Mouse (Mus musculus): ENCODE results near the gene Pbx2. TPM values are rescaled to one million over a fixed set of nuclear protein-coding genes. Genes with fewer than 3 reads are reported as not detected.

Pbx2 gene
- polyA plus RNA-seq, 1 experiment from 2014 or later, result 6.5 TPM

DNA sequence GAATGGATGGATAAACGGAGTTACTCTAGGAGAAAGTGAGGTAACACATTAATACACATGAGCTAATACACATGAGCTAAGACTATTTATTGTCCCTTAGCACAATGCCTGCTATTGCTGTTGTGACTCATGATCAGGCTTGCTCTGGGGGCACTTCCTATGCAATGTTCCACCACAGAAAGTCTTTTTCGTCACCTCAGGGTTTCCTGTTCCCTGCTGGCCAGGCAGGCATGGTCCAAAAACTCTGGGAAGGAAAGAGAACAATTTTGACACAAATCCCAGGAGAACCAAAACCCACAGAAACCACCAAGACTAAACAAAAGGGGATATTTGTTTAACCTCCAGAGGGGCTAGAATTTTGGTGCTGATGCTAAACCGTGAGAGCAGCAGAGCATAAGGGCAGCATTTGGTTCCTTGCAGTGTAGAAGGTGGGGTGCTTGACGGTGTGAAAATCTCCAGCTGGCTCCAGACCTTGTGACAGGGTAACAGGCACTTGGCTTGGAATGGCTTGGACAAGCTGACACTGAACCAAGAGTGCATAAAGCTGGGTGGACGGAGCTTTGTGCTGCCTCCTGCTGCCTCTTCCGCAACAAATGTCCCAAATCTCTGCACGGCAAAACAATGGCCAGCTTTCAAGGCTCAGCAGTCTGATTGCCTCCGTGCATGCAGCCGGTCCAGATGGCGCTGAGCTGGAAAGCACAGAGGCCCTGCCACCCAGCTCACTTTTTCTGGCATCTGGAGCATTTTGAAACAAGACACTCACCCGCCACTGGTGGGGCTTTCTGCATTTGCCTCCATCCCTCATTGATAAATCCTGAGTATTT is 49.9 kb downstream of the Pbx2 start:
- no peak overlapping the region for H3K4me3 ChIP-seq (ENCODE audit: low read depth, low read length)
- H3K9ac ChIP-seq (ENCODE audit: low read depth, low read length), result no peak overlapping the region
- peak overlapping the region; percentile 35; the same call in 1 of the 2 replicates for H3K27ac ChIP-seq (ENCODE audit: low read depth, low read length)
- no peaks in the 10 kb centered on the region for H3K9me3 ChIP-seq (ENCODE audit: control insufficient read depth)
- no peak overlapping the region for H3K4me2 ChIP-seq (replicated peaks; ENCODE audit: low read depth)
- TF ChIP-seq CTCF (IDR thresholded peaks at IDR 0.05; ENCODE audit: low read depth), result peak; percentile 50
- H3K4me1 ChIP-seq (replicated peaks; ENCODE audit: control insufficient read depth, insufficient read depth, low read length), result 0 out of 2 replicates have a peak, but pooled peaks cover 7% of the 10 kb centered on the region
- no peak for ATAC-seq
- 23% methylated on average over 11 of the region's 11 CpGs for WGBS
- H3K27me3 ChIP-seq (replicated peaks; ENCODE audit: control insufficient read depth, insufficient read depth, low read length), result no peaks in the 10 kb centered on the region
- no peaks in the 10 kb centered on the region for H3K36me3 ChIP-seq (ENCODE audit: control insufficient read depth, insufficient read depth)

DNA sequence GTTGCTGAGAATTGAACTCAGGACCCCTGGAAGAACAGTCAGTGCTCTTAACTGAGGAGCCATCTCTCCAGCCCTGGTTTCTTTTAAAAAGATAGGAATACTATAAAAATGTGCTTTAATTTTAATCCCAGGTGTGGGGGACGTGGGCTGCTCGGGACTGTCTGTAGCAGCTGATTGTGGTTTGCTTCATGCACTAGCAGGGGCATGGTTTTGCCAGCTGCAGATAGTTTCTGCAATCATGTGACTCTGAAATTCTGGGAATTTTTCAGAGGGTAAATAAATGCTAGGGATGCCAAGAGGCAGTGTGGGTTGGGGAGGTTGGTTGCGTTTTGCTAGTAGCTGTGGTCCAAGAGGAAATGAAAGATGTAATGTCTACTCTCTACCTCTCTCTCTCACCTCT is 50.9 kb downstream of the Pbx2 start:
- Histone ChIP-seq H3K27ac (ENCODE audit: low read depth, low read length) (no peak overlapping the region), H3K36me3 (ENCODE audit: control insufficient read depth, insufficient read depth) (no peaks in the 10 kb centered on the region), H3K4me2 (replicated peaks; ENCODE audit: low read depth) (no peak overlapping the region), H3K27me3 (replicated peaks; ENCODE audit: control insufficient read depth, insufficient read depth, low read length) (no peaks in the 10 kb centered on the region), H3K9ac (ENCODE audit: low read depth, low read length) (no peak overlapping the region), H3K4me1 (replicated peaks; ENCODE audit: control insufficient read depth, insufficient read depth, low read length) (0 out of 2 replicates have a peak, but pooled peaks cover 7% of the 10 kb centered on the region), H3K9me3 (ENCODE audit: control insufficient read depth) (no peaks in the 10 kb centered on the region), H3K4me3 (ENCODE audit: low read depth, low read length) (no peak overlapping the region)
- 72% methylated on average over 3 of the region's 3 CpGs for WGBS
- no peak for TF ChIP-seq CTCF (IDR thresholded peaks at IDR 0.05; ENCODE audit: low read depth)
- ATAC-seq, result no peak

DNA sequence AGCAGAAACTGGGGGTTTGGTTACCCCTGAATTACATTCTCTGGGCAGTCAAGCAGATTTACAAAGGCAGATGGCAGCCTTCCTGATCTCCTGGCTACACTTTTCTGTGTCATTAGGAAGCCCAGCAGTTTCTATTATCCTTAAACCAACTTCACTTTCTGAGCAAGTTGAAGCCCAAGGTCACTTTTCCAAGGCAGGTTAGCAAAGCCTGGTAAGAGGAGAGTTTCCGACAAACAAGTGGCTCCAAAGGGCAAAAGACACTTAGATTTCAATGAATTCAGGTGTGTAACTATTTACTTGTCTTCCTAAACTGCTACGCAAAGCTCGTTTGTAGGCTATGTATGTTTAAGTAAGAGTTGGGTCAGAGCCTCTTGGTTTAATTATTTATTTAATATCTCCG is 52.3 kb downstream of the Pbx2 start:
- no peaks in the 10 kb centered on the region for H3K27me3 ChIP-seq (replicated peaks; ENCODE audit: control insufficient read depth, insufficient read depth, low read length)
- no peaks in the 10 kb centered on the region for H3K9me3 ChIP-seq (ENCODE audit: control insufficient read depth)
- no peak overlapping the region for H3K4me3 ChIP-seq (ENCODE audit: low read depth, low read length)
- H3K9ac ChIP-seq (ENCODE audit: low read depth, low read length), result no peak overlapping the region
- TF ChIP-seq CTCF (IDR thresholded peaks at IDR 0.05; ENCODE audit: low read depth), result no peak
- 0 out of 2 replicates have a peak, but pooled peaks cover 7% of the 10 kb centered on the region for H3K4me1 ChIP-seq (replicated peaks; ENCODE audit: control insufficient read depth, insufficient read depth, low read length)
- H3K36me3 ChIP-seq (ENCODE audit: control insufficient read depth, insufficient read depth), result no peaks in the 10 kb centered on the region; the same call in 1 of the 2 replicates
- ATAC-seq, result no peak
- no peak overlapping the region for H3K4me2 ChIP-seq (replicated peaks; ENCODE audit: low read depth)
- H3K27ac ChIP-seq (ENCODE audit: low read depth, low read length), result no peak overlapping the region
- 82% methylated on average over 4 of the region's 4 CpGs for WGBS

DNA sequence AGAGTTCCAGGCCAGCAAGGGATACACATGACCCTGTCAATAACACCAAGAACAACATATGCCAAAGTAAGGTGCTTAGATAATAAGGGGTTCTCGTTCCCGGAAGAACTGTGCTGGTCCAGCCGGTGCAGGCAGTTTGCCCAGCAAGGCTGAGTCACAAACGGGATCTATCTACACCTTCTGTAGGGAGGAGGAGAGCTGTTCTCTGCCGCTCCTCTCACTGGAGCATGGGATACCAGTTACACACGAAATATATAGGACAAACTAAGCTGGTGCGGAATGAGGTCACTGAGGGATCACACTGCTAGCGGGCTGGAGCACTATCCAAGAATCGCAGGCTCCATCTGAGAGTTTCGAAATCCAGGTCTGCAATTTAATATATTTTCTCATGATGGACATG is 52.9 kb downstream of the Pbx2 start:
- Histone ChIP-seq H3K27me3 (replicated peaks; ENCODE audit: control insufficient read depth, insufficient read depth, low read length) (no peaks in the 10 kb centered on the region), H3K4me2 (replicated peaks; ENCODE audit: low read depth) (no peak overlapping the region), H3K4me1 (replicated peaks; ENCODE audit: control insufficient read depth, insufficient read depth, low read length) (0 out of 2 replicates have a peak, but pooled peaks cover 7% of the 10 kb centered on the region), H3K27ac (ENCODE audit: low read depth, low read length) (no peak overlapping the region), H3K9ac (ENCODE audit: low read depth, low read length) (no peak overlapping the region), H3K36me3 (ENCODE audit: control insufficient read depth, insufficient read depth) (no peaks in the 10 kb centered on the region; the same call in 1 of the 2 replicates), H3K9me3 (ENCODE audit: control insufficient read depth) (no peaks in the 10 kb centered on the region), H3K4me3 (ENCODE audit: low read depth, low read length) (no peak overlapping the region)
- ATAC-seq, result no peak
- WGBS, result 77% methylated on average over 10 of the region's 10 CpGs
- no peak for TF ChIP-seq CTCF (IDR thresholded peaks at IDR 0.05; ENCODE audit: low read depth)

DNA sequence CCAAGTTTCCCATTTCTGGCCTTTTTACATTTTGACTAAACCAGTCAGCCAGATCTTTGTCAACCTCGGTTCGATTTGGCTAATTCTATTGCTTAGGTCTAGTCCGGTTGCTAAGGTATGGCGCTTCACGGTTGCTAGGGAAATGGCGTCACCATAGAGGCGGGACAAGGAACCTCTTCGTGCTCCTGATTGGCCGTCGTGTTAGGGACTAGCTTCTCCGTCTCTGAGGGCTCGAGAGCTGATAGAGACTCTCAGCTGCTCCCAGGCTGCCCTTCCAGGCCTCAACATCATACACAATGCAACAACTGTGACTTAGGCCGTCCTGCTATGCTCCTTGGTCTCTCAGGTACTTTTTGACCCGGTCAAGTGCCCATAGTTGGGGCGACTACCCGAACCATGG is 53.5 kb downstream of the Pbx2 start, which contains the start of gene Fkbpl:
TSS of gene Fkbpl (plus strand) at position 157 of the 400 bp plus-strand sequence.
- peak; percentile 70 for ATAC-seq
- under 1% methylated on average over 16 of the region's 16 CpGs for WGBS
- Histone ChIP-seq H3K4me3 (ENCODE audit: low read depth, low read length) (peak within 1 kb of the TSS; percentile 56), H3K4me1 (replicated peaks; ENCODE audit: control insufficient read depth, insufficient read depth, low read length) (0 out of 2 replicates have a peak, but pooled peaks cover 7% of the 10 kb centered on the region), H3K27ac (ENCODE audit: low read depth, low read length) (0 out of 2 replicates have a peak within 1 kb of the TSS, but pooled peaks have one; percentile 41), H3K9ac (ENCODE audit: low read depth, low read length) (peak within 1 kb of the TSS; percentile 57), H3K9me3 (ENCODE audit: control insufficient read depth) (no peaks in the 10 kb centered on the region), H3K36me3 (ENCODE audit: control insufficient read depth, insufficient read depth) (no peaks in the 10 kb centered on the region; the same call in 1 of the 2 replicates), H3K4me2 (replicated peaks; ENCODE audit: low read depth) (peak within 1 kb of the TSS; percentile 80), H3K27me3 (replicated peaks; ENCODE audit: control insufficient read depth, insufficient read depth, low read length) (no peaks in the 10 kb centered on the region)
- no peak for TF ChIP-seq CTCF (IDR thresholded peaks at IDR 0.05; ENCODE audit: low read depth)

DNA sequence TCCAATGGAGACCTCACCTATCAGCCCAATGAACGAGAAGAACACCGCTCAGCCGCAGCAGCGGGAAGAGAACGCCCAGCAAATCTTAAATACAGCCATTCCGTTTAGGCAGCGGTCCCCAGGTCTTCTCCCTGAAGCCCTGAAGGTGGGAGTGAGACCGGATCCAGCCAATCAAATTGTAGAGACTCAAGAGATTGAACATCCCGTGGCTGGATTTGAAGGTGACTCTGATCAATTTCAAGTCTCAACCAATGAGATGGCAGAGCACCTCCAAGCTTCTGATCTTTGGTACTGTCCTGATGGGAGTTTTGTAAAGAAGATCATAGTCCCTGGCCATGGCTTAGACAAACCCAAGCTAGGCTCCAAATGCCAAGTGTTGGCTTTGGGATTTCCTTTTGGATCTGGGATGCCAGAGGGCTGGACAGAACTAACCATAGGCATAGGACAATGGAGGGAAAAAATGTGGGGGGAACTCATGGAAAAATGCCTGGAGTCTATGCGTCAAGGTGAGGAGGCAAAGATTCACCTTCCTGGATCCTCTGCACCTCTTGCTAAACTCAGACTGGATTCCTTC is 54.3 kb downstream of the Pbx2 start:
- Histone ChIP-seq H3K4me2 (replicated peaks; ENCODE audit: low read depth) (peak overlapping the region; percentile 80), H3K9ac (ENCODE audit: low read depth, low read length) (peak overlapping the region; percentile 57), H3K27me3 (replicated peaks; ENCODE audit: control insufficient read depth, insufficient read depth, low read length) (no peaks in the 10 kb centered on the region), H3K27ac (ENCODE audit: low read depth, low read length) (no peak overlapping the region), H3K4me1 (replicated peaks; ENCODE audit: control insufficient read depth, insufficient read depth, low read length) (0 out of 2 replicates have a peak, but pooled peaks cover 7% of the 10 kb centered on the region), H3K4me3 (ENCODE audit: low read depth, low read length) (peak overlapping the region; percentile 56), H3K9me3 (ENCODE audit: control insufficient read depth) (no peaks in the 10 kb centered on the region), H3K36me3 (ENCODE audit: control insufficient read depth, insufficient read depth) (peaks cover 7% of the 10 kb centered on the region)
- WGBS, result 44% methylated on average over 10 of the region's 10 CpGs
- no peak for TF ChIP-seq CTCF (IDR thresholded peaks at IDR 0.05; ENCODE audit: low read depth)
- ATAC-seq, result no peak
